Mouse (Mus musculus): ENCODE measurements around the gene Gtdc1. TPM values are rescaled to one million over a fixed set of nuclear protein-coding genes. Genes with fewer than 3 reads are reported as not detected.

Gtdc1 gene
- polyA plus RNA-seq, 1 experiment, result 6.3 TPM

DNA sequence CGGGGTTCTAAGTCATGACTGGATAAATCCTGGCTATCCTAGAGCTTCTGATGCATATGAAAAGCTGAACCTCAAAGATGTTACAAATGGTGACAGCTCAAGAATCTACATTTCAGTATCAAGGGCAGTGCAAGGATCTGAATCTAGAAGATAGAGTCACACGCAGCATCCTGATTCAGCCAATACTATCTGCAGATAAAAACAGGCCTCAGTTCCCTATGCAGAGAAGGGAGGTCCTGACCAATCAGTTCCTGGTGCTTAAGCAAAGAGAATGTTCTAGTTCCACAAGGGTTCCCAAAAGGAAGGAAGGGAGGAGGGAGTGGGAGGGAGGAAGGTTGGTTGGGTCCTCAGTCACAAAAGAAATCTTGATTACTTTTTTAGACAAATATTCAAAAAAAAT, 5.0 kb downstream of the Gtdc1 start:
- Histone ChIP-seq H3K4me3 (replicated peaks; ENCODE audit: control insufficient read depth, low read depth, low read length) (no peak overlapping the region), H3K4me1 (ENCODE audit: control insufficient read depth, insufficient read depth, low read length) (no peaks in the 10 kb centered on the region), H3K27ac (ENCODE audit: control insufficient read depth, insufficient read depth, low read depth, low read length, poor library complexity) (no peak overlapping the region)
- TF ChIP-seq POLR2A (IDR thresholded peaks at IDR 0.05; ENCODE audit: borderline replicate concordance, control insufficient read depth, low read depth, low read length) (no peak), CTCF (IDR thresholded peaks at IDR 0.05; ENCODE audit: control insufficient read depth, insufficient read depth, low read length) (no peak)
- 67% methylated on average over 2 of the region's 2 CpGs for WGBS

DNA sequence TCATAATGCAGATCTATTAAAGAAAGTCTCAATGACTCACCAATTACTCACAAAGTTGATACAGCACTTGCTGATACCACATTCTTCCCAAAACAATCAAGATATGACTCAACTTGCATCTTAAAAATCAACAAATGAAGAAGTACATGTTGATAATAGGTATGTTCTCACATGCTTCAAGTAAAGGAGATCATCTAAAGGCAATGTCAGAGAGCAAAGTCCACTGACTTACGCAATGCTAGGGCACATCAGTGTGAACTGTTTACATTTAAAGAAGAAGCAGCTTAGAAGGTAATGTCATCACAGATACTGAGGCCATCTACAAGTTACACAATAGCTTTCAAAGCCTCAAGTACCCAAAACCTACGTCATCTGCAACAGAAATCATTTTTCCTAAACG, 7.0 kb downstream of the Gtdc1 start:
- H3K4me1 ChIP-seq (ENCODE audit: control insufficient read depth, insufficient read depth, low read length), result no peaks in the 10 kb centered on the region
- no peak overlapping the region for H3K27ac ChIP-seq (ENCODE audit: control insufficient read depth, insufficient read depth, low read depth, low read length, poor library complexity)
- WGBS, result 48% methylated on average over 3 of the region's 3 CpGs
- H3K4me3 ChIP-seq (replicated peaks; ENCODE audit: control insufficient read depth, low read depth, low read length), result no peak overlapping the region
- no peak for TF ChIP-seq CTCF (IDR thresholded peaks at IDR 0.05; ENCODE audit: control insufficient read depth, insufficient read depth, low read length)
- no peak for TF ChIP-seq POLR2A (IDR thresholded peaks at IDR 0.05; ENCODE audit: borderline replicate concordance, control insufficient read depth, low read depth, low read length)

DNA sequence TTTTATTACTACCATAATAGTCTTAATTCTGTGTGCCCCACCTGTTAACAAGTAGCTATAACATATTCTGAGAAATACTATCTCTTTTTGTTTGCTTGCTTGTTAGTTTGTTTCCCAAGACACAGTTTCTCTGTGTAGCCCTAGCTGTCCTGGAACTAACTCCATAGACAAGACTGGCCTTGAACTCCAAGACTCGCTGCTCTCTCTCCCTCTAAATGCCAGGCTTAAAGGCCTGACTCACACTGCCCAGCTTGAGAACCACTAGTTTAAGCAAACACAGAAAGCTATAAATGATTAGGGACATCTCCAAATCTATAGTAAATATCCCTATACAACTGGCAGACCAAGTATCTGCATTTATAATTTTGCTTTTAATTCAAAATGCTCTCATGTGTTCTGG, 8.1 kb downstream of the Gtdc1 start:
- H3K4me3 ChIP-seq (replicated peaks; ENCODE audit: control insufficient read depth, low read depth, low read length), result no peak overlapping the region
- H3K4me1 ChIP-seq (ENCODE audit: control insufficient read depth, insufficient read depth, low read length), result no peaks in the 10 kb centered on the region
- 86% methylated on average over 1 of the region's 1 CpGs for WGBS
- no peak overlapping the region for H3K27ac ChIP-seq (ENCODE audit: control insufficient read depth, insufficient read depth, low read depth, low read length, poor library complexity)
- TF ChIP-seq CTCF (IDR thresholded peaks at IDR 0.05; ENCODE audit: control insufficient read depth, insufficient read depth, low read length) (no peak), POLR2A (IDR thresholded peaks at IDR 0.05; ENCODE audit: borderline replicate concordance, control insufficient read depth, low read depth, low read length) (no peak)

DNA sequence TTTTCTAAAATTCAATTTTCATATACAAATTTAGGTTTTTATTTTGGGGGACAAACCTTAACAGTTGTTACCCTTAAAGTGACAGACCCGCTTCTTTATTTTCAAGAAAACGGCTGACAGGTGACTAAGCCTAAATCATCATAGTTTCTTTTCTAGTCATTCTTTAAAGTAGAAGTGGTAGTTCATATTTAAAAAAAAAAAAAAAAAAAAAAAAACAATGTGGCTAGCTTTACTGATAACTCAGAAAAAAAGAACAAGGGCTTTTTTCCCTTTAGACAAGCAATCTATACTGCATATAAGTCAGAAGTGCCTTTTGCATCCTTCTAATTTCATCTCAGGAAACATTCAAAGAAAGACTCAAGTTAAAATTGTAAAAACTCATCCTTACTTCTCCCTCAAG, 8.7 kb downstream of the Gtdc1 start:
- Histone ChIP-seq H3K4me3 (replicated peaks; ENCODE audit: control insufficient read depth, low read depth, low read length) (no peak overlapping the region), H3K4me1 (ENCODE audit: control insufficient read depth, insufficient read depth, low read length) (no peaks in the 10 kb centered on the region), H3K27ac (ENCODE audit: control insufficient read depth, insufficient read depth, low read depth, low read length, poor library complexity) (no peak overlapping the region)
- TF ChIP-seq CTCF (IDR thresholded peaks at IDR 0.05; ENCODE audit: control insufficient read depth, insufficient read depth, low read length), result no peak
- TF ChIP-seq POLR2A (IDR thresholded peaks at IDR 0.05; ENCODE audit: borderline replicate concordance, control insufficient read depth, low read depth, low read length), result no peak
- WGBS, result 84% methylated on average over 2 of the region's 2 CpGs

DNA sequence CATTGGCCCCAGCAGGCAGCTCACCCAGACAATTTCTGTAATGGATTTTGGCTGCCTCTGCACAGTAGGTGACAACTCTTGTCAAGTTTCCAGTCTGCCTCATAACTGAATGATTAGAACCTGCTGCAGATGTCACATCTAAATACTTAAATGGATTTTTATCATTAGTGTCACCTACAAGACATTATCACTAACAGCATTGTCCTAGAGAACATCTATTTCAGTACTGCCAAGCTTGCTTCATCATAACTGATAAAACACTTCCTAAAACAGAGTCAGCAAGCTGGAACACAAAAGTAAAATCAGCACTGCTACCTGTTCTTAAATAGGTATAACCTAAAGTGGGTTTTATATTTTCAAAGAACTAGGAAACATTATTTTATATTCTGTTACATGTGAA, 11.2 kb downstream of the Gtdc1 start:
- Histone ChIP-seq H3K27ac (ENCODE audit: control insufficient read depth, insufficient read depth, low read depth, low read length, poor library complexity) (no peak overlapping the region), H3K4me3 (replicated peaks; ENCODE audit: control insufficient read depth, low read depth, low read length) (no peak overlapping the region), H3K4me1 (ENCODE audit: control insufficient read depth, insufficient read depth, low read length) (no peaks in the 10 kb centered on the region)
- TF ChIP-seq POLR2A (IDR thresholded peaks at IDR 0.05; ENCODE audit: borderline replicate concordance, control insufficient read depth, low read depth, low read length) (no peak), CTCF (IDR thresholded peaks at IDR 0.05; ENCODE audit: control insufficient read depth, insufficient read depth, low read length) (no peak)

DNA sequence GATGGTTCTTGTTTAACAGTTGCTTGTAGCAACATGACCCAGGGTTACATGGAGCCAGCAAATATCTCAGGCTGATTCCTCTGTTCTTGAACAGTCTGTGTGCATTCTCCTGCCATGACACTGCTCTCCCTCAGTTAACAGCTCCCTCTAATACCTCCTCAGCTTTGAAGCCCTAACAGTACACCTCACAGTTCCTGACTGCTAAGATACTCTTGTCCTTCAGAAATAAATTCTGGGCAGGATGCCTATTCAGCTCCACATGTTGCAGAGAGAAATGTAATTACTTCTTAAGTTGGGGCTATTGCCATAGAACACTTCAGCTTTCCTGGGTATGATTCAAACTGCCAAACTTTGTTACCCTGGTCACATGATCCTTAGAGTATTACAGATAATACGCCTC, 29.7 kb downstream of the Gtdc1 start:
- no peaks in the 10 kb centered on the region for H3K4me1 ChIP-seq (ENCODE audit: control insufficient read depth, insufficient read depth, low read length)
- no peak overlapping the region for H3K27ac ChIP-seq (ENCODE audit: control insufficient read depth, insufficient read depth, low read depth, low read length, poor library complexity)
- TF ChIP-seq CTCF (IDR thresholded peaks at IDR 0.05; ENCODE audit: control insufficient read depth, insufficient read depth, low read length) (no peak), POLR2A (IDR thresholded peaks at IDR 0.05; ENCODE audit: borderline replicate concordance, control insufficient read depth, low read depth, low read length) (no peak)
- H3K4me3 ChIP-seq (replicated peaks; ENCODE audit: control insufficient read depth, low read depth, low read length), result no peak overlapping the region
- 75% methylated on average over 1 of the region's 1 CpGs for WGBS

DNA sequence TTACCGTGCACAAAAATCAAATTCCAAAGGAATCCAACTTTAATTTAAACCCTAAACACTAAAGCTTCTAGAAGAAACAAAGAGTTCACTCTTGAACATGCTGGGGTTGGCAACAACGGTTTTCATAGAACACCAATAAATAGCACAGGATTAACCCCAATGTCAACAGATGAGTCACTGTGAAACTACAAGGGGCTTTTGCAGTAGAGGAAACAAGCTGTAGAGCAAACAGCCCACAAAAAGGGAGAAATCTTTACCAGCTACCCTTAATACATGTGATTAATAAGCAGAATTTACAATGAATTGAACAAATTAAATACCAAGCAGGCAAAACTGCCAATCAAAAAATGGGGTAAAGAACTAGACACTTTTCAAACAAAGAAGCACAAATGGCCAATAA, 53.7 kb downstream of the Gtdc1 start:
- Histone ChIP-seq H3K4me3 (replicated peaks; ENCODE audit: control insufficient read depth, low read depth, low read length) (no peak overlapping the region), H3K27ac (ENCODE audit: control insufficient read depth, insufficient read depth, low read depth, low read length, poor library complexity) (no peak overlapping the region), H3K4me1 (ENCODE audit: control insufficient read depth, insufficient read depth, low read length) (no peaks in the 10 kb centered on the region)
- TF ChIP-seq CTCF (IDR thresholded peaks at IDR 0.05; ENCODE audit: control insufficient read depth, insufficient read depth, low read length), result no peak
- TF ChIP-seq POLR2A (IDR thresholded peaks at IDR 0.05; ENCODE audit: borderline replicate concordance, control insufficient read depth, low read depth, low read length), result no peak
- 85% methylated on average over 2 of the region's 2 CpGs for WGBS

DNA sequence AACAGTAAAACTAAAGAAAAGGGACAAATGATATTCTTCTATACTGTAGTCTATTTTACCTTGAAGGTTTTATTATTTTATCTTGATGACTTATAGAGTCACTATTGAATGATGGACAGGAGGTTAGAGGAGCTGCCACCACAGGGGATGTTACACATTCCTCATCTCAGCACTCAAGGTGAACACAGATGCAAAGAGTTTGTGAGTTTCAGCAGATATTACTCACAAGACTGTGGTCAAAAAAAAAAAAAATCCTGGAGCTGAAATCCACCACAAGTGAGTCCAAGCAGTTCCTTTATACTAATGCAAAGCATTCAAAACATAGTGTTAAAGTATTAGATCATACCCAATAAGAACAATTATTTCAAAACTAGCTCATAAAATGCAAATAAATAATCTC, 62.7 kb downstream of the Gtdc1 start:
- Histone ChIP-seq H3K4me3 (replicated peaks; ENCODE audit: control insufficient read depth, low read depth, low read length) (no peak overlapping the region), H3K4me1 (ENCODE audit: control insufficient read depth, insufficient read depth, low read length) (no peaks in the 10 kb centered on the region), H3K27ac (ENCODE audit: control insufficient read depth, insufficient read depth, low read depth, low read length, poor library complexity) (no peak overlapping the region)
- TF ChIP-seq POLR2A (IDR thresholded peaks at IDR 0.05; ENCODE audit: borderline replicate concordance, control insufficient read depth, low read depth, low read length) (no peak), CTCF (IDR thresholded peaks at IDR 0.05; ENCODE audit: control insufficient read depth, insufficient read depth, low read length) (no peak)

DNA sequence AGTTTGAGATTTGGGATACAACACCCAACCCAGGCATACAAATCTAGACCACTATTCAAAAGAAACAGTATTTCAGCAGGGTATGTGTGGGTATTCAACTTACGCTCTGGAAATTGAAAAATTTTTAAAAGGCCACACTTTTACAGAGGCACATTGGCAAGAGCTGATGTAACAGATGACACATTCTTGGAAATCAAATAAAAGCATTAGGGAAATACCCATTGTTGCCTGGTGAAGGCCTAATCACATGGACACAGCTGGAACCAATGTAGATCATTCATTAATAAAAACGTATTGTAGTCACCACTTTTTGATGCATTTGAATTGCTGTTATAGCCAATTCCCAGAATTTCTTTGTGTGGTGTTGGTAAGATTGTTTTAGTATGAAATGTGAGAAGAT, 73.0 kb downstream of the Gtdc1 start:
- H3K27ac ChIP-seq (ENCODE audit: control insufficient read depth, insufficient read depth, low read depth, low read length, poor library complexity), result no peak overlapping the region
- H3K4me3 ChIP-seq (replicated peaks; ENCODE audit: control insufficient read depth, low read depth, low read length), result no peak overlapping the region
- no peak for TF ChIP-seq POLR2A (IDR thresholded peaks at IDR 0.05; ENCODE audit: borderline replicate concordance, control insufficient read depth, low read depth, low read length)
- 86% methylated on average over 2 of the region's 2 CpGs for WGBS
- H3K4me1 ChIP-seq (ENCODE audit: control insufficient read depth, insufficient read depth, low read length), result no peaks in the 10 kb centered on the region
